Mouse (Mus musculus) spleen, adult 2 months (tissue): ENCODE measurements around the gene Serbp1.

ENCODE experiments used
- CTCF ChIP-seq: fragments of 200-500 bp; IDR thresholded peaks from 2 replicates; pipeline ENCODE4 v1.5.1; 2011; ENCODE audit warnings: mild to moderate bottlenecking, inconsistent platforms; ENCODE audit not compliant: insufficient read depth, insufficient read length, insufficient replicate concordance; ENCODE audit errors: extremely low read depth
- POLR2A ChIP-seq: fragments of 200-500 bp; IDR thresholded peaks from 2 replicates; pipeline ENCODE4 v1.6.1; 2011; ENCODE audit warnings: low read depth, low read length, inconsistent platforms

DNA sequence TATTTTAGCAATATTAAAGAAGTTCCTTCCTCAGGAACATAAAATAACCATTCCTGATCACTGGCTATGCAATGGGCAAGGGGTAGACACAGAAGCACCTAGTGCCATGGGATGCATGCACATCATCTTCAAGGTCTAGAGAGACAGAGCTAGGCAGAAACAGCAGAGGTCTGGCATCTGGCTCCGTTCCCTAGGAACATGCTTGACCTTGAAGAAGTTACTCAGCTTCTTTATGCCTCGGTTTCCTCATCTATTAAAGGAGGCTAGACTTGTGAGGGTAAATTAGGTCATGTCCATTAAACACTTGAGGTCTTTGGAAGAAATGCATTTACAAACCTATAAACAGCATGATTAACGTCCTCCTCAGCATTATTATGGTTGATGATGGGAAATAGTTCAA lies 2.3 kb upstream of the Serbp1 start:
- TF ChIP-seq POLR2A (no peak), CTCF (no peak)
